Mouse (Mus musculus): ENCODE results near the gene G6pc. TPM values are rescaled to one million over a fixed set of nuclear protein-coding genes. Genes with fewer than 3 reads are reported as not detected.

G6pc gene
- polyA plus RNA-seq, 1 experiment from 2014 or later, result not detected

GRCm38 (mm10) chr11:101334023-101334422, 33.3 kb upstream of the G6pc start:
- ChIA-PET POLR2A (no interaction called here), CTCF (interaction anchor here (1.1 kb wide), 1 partner anchor 16 kb away, joined by 3 read pairs; no protein-coding TSS in a partner anchor)
- TF ChIP-seq CTCF (IDR thresholded peaks at IDR 0.05), result no peak
- ATAC-seq, result no peak
- in situ Hi-C loops (cut with MboI; ENCODE audit: low pct_unique_long_range_greater_than_20kb), result no loop called here
- no peak for DNase-seq (ENCODE audit: low read depth, low spot score)
- no peaks in the 10 kb centered on the region for H3K27me3 ChIP-seq

- in situ Hi-C loops (cut with MboI; ENCODE audit: low pct_unique_long_range_greater_than_20kb), result no loop called here
- POLR2A ChIA-PET, result no interaction called here
- H3K27me3 ChIP-seq, result no peaks in the 10 kb centered on the region
- no peak for TF ChIP-seq CTCF (IDR thresholded peaks at IDR 0.05)
- CTCF ChIA-PET, result interaction anchor here (1.1 kb wide), 1 partner anchor 16 kb away, joined by 3 read pairs; no protein-coding TSS in a partner anchor
- DNase-seq (ENCODE audit: low read depth, low spot score) (no peak), ATAC-seq (no peak)
Observed at GRCm38 (mm10) chr11:101334516-101334915, 32.8 kb upstream of the G6pc start.

- no peak for TF ChIP-seq CTCF (IDR thresholded peaks at IDR 0.05)
- H3K27me3 ChIP-seq, result no peaks in the 10 kb centered on the region
- ChIA-PET POLR2A (no interaction called here), CTCF (interaction anchor here (2.4 kb wide), 1 partner anchor 60 kb away, joined by 10 read pairs; no protein-coding TSS in a partner anchor)
- in situ Hi-C loops (cut with MboI; ENCODE audit: low pct_unique_long_range_greater_than_20kb), result no loop called here
- DNase-seq (ENCODE audit: low read depth, low spot score), result no peak
- no peak for ATAC-seq
Observed at GRCm38 (mm10) chr11:101335685-101336084, 31.7 kb upstream of the G6pc start.

DNA sequence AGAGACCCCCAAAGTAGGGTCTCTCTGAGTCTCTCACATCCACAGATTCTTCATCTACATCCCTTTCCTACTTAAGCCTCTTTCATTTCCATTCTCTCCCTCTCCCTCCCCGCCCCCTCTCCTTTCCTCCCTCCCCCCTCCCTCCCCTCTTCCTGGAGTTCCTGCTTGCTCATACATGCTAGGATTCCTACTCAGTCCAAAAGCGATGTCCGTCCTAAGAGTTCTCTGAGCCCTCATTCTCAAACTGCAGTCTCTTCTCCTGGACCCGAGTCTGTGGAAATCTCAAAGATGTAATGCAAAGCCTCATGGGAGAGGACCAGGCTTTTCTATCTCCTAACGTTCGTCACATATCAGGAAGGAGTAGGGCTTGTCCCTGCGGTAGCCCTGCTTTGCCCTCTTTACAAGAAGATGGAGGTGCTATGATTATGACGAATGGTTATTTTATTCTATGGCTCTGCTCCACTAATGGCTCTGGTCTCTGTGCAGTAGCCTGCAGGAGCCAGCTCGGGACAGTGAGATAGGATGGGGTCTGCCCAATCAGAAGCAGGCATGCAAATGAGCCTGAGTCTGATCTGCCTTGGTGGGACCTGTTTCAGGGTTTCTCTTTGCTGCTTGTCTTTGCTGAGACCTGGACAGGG, 29.1 kb upstream of the G6pc start:
- no peak for DNase-seq (ENCODE audit: low read depth, low spot score)
- no peak for TF ChIP-seq CTCF (IDR thresholded peaks at IDR 0.05)
- CTCF ChIA-PET, result interaction anchor here (0.9 kb wide), 1 partner anchor 14 kb away, joined by 3 read pairs; no protein-coding TSS in a partner anchor
- POLR2A ChIA-PET, result interaction anchor here (0.6 to 1.2 kb wide), 3 partner anchors 8 to 77 kb away, joined by 3 read pairs; no protein-coding TSS in a partner anchor
- ATAC-seq, result peak; percentile 55
- in situ Hi-C loops (cut with MboI; ENCODE audit: low pct_unique_long_range_greater_than_20kb), result no loop called here
- peaks cover 9% of the 10 kb centered on the region for H3K27me3 ChIP-seq

DNA sequence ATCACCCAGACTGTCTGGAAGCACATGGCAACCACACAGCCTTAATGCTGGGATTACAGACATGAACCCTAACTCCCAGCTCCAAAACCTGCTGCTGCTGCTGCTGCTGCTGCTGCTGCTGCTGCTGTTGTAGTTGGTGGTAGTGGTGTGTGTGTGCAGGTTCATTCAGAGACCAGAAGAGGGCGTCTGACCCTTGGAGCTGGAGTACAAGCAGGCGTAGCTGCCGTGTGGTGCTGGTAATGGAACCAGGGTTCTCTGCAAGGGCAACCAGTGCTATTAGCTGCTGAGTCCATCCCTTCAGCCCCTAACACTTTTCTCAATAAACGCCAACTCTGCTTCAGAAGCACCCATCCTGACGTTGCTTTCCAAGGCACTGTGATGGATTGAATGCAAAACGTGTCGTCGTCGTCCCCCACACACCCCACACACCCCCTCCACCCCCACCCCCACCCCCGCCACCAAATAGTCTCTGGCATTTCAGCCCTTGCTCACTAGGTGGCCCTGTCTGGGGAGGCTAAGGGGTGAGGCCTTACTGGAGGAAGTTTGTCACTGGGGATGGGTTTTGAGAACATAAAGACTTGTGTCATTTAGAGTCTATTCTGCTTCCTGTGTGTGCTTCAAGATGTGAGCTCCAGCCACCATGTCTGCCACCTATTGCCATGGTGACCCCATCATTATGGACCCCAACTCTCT, 20.1 kb upstream of the G6pc start:
- DNase-seq (ENCODE audit: low read depth, low spot score), result no peak
- TF ChIP-seq CTCF (IDR thresholded peaks at IDR 0.05), result no peak
- no peak for ATAC-seq
- peaks cover 4% of the 10 kb centered on the region for H3K27me3 ChIP-seq
- in situ Hi-C loops (cut with MboI; ENCODE audit: low pct_unique_long_range_greater_than_20kb), result no loop called here
- CTCF ChIA-PET, result interaction anchor here (1.6 kb wide), 1 partner anchor 12 kb away, joined by 3 read pairs; no protein-coding TSS in a partner anchor
- POLR2A ChIA-PET, result interaction anchor here (1.0 kb wide), 1 partner anchor 22 kb away, joined by 3 read pairs; no protein-coding TSS in a partner anchor

GRCm38 (mm10) chr11:101348774-101349173, 18.6 kb upstream of the G6pc start:
- H3K27me3 ChIP-seq, result peaks cover 4% of the 10 kb centered on the region
- DNase-seq (ENCODE audit: low read depth, low spot score) (no peak), ATAC-seq (no peak)
- no peak for TF ChIP-seq CTCF (IDR thresholded peaks at IDR 0.05)
- ChIA-PET POLR2A (no interaction called here), CTCF (interaction anchor here (1.6 kb wide), 1 partner anchor 10 kb away, joined by 3 read pairs; no protein-coding TSS in a partner anchor)
- in situ Hi-C loops (cut with MboI; ENCODE audit: low pct_unique_long_range_greater_than_20kb), result no loop called here

DNA sequence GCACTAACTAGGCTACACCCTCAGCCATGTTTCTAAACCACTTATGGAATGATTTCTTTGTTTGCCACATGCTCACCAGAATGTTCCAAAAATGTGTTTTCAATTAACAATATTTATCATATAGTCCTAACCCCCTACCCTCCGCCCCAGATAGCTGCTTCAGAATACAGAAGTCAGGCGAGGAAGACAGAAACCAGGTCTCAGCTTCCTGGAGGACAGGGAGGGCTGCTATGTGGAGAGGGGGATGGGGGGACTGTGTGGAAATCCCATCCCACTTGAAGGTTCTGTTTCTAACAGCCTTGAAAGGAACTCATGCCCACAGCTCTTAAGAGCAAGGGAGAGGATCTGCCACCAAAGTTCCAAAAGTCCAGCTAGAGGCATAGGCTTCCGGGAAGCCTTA, 18.1 kb upstream of the G6pc start:
- TF ChIP-seq CTCF (IDR thresholded peaks at IDR 0.05), result no peak
- in situ Hi-C loops (cut with MboI; ENCODE audit: low pct_unique_long_range_greater_than_20kb), result no loop called here
- ATAC-seq (no peak), DNase-seq (ENCODE audit: low read depth, low spot score) (no peak)
- POLR2A ChIA-PET, result no interaction called here
- CTCF ChIA-PET, result no interaction called here
- peaks cover 4% of the 10 kb centered on the region for H3K27me3 ChIP-seq

- in situ Hi-C loops (cut with MboI; ENCODE audit: low pct_unique_long_range_greater_than_20kb), result no loop called here
- ChIA-PET CTCF (interaction anchor here (1.1 to 1.7 kb wide), 2 partner anchors 30 to 44 kb away, joined by 3 to 4 read pairs; no protein-coding TSS in a partner anchor), POLR2A (no interaction called here)
- peaks cover 4% of the 10 kb centered on the region for H3K27me3 ChIP-seq
- no peak for TF ChIP-seq CTCF (IDR thresholded peaks at IDR 0.05)
- no peak for ATAC-seq
- no peak for DNase-seq (ENCODE audit: low read depth, low spot score)
Observed at GRCm38 (mm10) chr11:101351100-101351720, 16.2 kb upstream of the G6pc start.

DNA sequence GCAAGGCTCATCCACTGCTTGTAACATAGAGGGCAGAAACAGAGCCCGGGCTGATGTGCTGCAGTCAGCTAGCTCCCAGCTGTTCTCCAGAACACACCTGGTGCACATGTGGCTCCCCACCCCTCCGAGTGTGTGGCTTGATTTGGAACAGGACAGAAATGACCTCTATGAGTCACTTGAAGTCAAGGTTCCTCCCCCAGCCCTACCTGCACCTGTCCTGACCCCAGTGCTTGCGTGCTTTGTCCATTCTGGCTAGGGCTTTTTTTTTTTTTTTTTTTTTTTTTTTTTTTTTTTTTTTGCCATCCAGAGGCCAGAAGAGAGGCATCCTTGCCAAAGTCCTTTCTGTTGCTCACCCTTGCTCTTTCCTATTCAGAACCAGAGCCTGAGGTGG, 15.6 kb upstream of the G6pc start:
- ChIA-PET POLR2A (no interaction called here), CTCF (interaction anchor here (1.1 to 1.7 kb wide), 2 partner anchors 30 to 44 kb away, joined by 3 to 4 read pairs; no protein-coding TSS in a partner anchor)
- H3K27me3 ChIP-seq, result peaks cover 4% of the 10 kb centered on the region
- TF ChIP-seq CTCF (IDR thresholded peaks at IDR 0.05), result no peak
- ATAC-seq (no peak), DNase-seq (ENCODE audit: low read depth, low spot score) (no peak)
- in situ Hi-C loops (cut with MboI; ENCODE audit: low pct_unique_long_range_greater_than_20kb), result no loop called here

DNA sequence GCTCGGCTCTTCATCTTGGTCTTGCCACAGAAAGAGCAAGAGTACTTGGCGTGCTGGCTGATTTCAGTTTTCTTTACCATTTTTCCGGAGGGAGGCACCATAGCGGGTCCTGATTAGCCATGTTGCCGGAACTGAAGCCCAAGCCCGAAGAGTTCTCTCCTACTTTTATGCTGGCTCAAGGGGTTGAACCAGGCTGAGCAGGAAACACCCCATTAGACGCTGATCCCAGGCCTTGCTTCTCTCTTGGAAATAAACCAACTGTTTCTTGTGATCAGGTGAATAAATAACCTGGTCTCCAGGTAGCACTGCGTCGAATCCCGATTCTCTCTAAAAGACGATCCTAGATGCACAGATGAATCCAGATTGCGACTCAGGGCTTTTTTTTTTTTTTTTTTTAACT, 13.9 kb upstream of the G6pc start:
- H3K27me3 ChIP-seq, result peaks cover 4% of the 10 kb centered on the region
- in situ Hi-C loops (cut with MboI; ENCODE audit: low pct_unique_long_range_greater_than_20kb), result no loop called here
- ATAC-seq (no peak), DNase-seq (ENCODE audit: low read depth, low spot score) (no peak)
- ChIA-PET CTCF (interaction anchor here (1.3 kb wide), 1 partner anchor 29 kb away, joined by 4 read pairs; the partner anchor contains the start of gene Aoc2), POLR2A (no interaction called here)
- no peak for TF ChIP-seq CTCF (IDR thresholded peaks at IDR 0.05)
